Mouse (Mus musculus): ENCODE data around the gene Pef1.
A peak's percentile ranks its signal among the peaks of the same experiment; 100 is the strongest.

Gene Pef1

DNA sequence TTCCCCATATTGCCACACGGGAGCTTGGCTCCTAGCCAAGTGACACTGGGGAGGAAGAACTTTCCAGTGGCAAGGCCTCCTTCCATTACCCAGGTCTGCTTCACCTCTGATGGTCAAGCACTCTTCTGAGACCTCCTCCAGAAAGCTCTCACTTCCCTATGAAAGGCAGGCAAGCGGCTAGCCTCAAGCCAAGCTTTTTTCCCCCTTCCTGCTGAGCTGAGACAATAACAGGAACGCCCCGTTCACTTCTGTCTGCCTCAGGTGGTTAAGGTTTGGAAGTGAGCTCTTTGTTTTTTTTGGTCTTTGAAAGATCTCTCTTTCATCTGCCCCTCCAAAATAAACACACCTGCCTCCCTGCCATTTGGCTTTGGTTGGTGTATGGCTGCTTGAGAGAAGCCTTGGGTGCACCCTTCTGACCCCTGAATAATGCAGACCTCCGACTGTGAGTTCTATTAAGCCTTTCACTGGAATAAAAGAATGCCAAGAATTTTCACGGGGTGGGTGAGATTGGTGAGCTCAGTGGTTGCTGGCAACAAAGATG lies at the start of gene Pef1:
Gene Pef1 (plus strand): TSS at position 448 of the 541 bp plus-strand sequence.
- DNase-seq (ENCODE audit: low spot score): no peak

DNA sequence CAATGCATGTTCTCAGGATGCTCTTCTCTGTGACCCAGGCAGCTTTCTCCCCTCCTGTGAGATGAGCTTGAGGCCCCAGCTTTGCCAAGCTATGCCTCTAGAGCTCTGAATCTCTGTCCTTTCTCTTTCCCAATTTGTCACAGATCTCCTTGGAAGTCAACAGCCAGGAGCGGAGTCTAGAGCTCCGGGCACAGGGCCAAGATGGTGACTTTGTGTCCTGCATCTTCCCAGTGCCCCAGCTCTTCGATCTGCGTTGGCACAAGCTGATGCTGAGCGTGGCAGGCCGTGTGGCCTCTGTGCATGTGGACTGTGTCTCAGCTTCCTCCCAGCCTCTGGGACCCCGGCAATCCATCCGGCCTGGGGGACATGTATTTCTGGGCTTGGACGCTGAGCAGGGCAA lies 49.2 kb upstream of the Pef1 start:
- DNase-seq (ENCODE audit: low spot score): no peak

DNA sequence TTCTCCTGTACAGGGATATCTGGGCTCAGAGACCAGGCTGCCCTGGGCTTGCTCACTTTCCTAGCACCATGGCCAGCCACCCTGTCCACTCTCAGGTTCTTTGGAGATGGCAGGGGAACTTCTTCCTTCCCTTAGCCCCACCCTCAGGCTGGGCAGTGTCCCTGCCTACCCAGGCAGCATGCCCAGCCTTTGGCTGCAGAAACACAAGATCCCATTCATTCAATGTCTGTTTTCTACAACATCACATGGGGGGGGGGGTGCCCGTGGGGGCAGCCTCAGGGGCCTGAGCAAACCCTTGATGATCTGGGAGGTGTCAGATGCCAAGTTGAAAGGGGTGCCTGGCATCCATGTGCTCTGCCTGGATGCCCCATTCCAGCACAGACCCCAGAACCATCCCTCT lies 47.6 kb upstream of the Pef1 start:
- DNase-seq (ENCODE audit: low spot score): no peak

DNA sequence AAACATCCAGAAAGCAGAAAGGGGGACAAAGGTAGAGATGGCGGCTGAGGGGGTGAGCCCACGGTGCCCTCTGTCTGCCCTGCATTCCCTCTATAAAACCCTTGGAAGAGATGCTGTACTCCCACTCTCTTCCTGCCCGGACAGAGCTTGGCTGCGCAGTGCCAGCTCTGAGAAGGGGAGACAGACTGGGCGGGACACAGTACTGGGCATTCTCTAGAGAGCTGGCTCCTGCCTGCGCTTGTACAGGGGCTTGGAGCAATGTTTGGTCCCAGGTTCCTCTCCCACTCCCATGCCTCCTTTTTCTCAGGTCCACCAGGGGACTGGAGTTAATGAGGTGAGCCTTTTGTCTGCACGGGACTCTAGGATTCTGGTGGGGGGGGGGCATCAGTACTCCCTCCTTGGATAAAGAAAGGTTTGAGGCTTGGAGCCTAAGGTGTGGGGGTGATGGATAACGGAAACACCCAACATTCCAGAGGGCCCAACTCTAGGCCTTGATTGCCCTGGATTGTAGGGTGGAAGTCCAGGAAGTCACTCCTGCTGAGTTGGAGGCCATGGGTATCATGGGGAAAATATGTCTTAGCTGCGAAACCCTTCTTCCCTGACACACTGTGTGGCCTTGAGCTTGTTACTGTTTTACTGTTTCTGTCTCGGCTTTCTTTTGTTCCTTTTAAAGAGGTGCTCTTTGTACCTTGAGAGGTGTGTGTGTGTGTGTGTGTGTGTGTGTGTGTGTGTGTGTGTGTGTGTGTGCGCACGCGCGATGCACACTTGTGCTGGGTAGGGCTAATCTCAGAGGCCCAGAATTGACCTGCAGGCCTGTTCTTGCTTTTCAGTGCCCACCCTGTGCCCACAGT lies 47.0 kb upstream of the Pef1 start:
- DNase-seq (ENCODE audit: low spot score): no peak

- DNase-seq (ENCODE audit: low spot score): no peak
These were observed 46.4 kb upstream of the Pef1 start for GRCm38 (mm10) chr4:130056011-130056322.

DNA sequence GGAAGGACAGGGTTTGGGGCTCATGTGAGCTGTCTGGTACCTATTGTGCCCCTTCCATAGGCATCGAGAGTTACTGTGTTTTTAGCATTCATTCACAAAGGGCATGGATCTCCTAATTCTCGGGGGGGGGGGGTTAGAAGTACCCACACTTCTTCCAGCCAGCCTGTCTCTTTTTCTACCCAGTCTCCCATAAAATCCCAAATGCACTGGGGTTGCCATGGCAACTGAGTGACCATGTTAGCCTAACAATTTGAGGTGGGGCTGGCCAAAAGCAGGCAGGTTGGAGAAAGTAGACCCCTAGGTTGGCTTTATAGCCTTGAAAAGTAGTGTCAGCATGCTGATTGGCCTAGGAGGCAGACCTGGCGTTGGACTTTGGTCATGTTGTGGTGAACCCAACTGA lies 45.9 kb upstream of the Pef1 start:
- no peak for DNase-seq (ENCODE audit: low spot score)

DNA sequence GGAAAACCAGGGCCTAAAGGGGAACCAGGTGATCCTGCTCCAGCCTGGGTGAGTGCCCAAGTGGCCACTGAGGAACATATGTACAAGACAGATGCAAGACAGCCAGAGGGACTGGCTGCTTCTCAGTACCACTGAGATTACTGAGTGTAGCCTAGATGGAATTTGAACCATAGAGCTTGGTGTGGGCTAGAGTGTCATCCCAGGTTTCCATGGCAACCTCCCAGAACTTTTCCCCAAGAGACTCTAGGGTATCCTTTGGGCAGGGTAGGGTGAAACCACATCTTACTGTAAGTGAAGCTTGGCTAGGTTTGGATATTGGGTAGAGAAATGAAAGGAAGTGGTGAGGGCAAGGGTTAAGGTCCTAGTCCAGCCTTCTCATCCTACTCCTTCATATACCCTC lies 41.4 kb upstream of the Pef1 start:
- DNase-seq (ENCODE audit: low spot score): no peak

GRCm38 (mm10) chr4:130063191-130063590 lies 39.2 kb upstream of the Pef1 start:
- no peak for DNase-seq (ENCODE audit: low spot score)

DNA sequence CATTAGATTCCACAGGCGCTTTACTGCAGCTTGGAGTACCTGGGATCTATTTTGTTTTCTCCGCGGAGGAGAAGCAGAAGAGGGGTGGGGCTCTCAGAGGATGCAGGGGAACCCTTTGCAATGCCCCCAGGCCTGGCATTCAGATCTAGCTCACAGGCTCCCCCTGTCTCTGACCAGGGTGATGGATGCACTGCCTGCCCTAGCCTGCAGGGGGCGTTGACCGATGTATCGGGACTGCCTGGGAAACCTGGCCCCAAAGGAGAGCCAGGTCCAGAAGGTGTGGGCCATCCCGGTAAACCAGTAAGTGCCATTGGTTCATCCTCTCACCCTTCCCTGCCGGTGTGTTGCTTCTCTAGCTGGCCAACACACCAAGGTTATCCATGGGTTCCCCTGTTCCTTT lies 35.5 kb upstream of the Pef1 start:
- DNase-seq (ENCODE audit: low spot score): no peak

DNA sequence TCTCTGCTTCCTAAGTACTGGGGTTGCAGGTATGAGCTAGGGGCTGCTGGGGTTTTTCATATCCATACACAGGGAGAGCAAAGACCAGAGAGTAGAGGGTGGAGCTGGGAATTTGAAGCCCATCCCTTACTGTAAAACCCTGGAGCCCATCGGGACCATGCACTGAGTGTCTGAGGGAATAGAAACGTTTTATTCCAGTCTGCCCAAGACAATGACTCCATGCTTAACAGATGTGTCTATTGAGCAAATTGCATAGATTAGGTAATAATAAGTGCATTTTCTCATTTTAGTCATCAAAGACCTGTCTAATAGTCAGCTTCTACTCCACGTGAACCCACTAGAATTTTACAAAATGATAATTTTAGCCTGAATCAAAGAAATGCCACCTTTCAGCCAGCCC lies 31.8 kb upstream of the Pef1 start:
- no peak for DNase-seq (ENCODE audit: low spot score)

GRCm38 (mm10) chr4:130071758-130072157 lies 30.6 kb upstream of the Pef1 start:
- no peak for DNase-seq (ENCODE audit: low spot score)

DNA sequence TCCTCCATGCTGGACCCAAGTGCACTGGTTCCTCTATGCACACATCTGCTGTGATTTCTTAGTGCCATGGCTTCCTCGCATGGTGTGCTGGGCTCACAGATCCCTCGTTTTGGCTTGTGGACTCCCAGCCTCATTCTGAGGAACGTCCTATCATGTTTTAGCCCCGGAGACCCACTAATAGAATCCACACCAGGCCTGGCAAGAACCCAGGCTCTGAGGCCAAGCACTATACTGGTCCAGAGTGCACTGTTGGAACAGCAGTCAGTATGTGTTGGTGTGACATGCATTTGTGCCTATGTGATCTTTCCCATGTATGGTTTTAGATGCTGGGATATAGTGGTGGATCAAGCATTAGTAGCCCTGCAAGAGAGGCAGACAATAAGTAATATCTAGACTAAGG lies 29.0 kb upstream of the Pef1 start:
- DNase-seq (ENCODE audit: low spot score): no peak

DNA sequence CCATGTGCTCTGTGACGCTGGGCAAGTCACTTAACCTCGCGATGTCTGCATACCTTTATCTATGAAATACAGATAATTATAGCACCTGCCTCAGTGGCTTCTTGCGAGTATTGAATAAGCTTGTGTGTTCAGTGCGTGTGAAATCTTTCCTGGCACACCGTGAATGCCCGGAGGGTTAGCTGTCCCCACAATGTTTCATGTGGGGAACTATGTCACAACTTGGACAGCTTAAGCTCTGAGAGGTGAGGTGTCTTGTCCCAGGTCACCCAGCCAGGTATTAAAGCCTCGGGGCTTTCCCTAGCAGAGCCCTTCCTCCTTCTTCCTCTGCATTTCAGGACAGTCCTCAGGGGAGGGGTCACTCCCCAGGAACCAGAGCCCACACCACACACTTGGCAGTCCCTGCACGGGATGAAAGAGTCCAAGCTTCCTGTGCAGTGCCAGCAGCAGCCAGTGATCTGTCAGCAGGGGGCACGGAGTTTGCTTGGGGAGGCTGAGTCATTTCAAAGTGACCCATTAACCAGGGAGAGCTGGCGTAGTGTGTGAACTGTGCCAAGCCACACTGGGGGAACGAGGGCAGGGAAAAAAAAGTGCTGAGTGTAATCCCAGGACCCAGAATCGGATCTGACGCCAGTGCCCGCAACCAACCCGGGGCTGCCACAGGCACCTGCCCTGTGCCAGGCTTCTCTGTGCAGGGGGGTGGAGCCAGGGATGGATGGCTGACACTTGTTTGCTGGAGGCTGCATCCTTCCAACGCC lies 27.4 kb upstream of the Pef1 start:
- DNase-seq (ENCODE audit: low spot score): no peak

- no peak for DNase-seq (ENCODE audit: low spot score)
These were observed 25.5 kb upstream of the Pef1 start for GRCm38 (mm10) chr4:130076856-130077255.

DNA sequence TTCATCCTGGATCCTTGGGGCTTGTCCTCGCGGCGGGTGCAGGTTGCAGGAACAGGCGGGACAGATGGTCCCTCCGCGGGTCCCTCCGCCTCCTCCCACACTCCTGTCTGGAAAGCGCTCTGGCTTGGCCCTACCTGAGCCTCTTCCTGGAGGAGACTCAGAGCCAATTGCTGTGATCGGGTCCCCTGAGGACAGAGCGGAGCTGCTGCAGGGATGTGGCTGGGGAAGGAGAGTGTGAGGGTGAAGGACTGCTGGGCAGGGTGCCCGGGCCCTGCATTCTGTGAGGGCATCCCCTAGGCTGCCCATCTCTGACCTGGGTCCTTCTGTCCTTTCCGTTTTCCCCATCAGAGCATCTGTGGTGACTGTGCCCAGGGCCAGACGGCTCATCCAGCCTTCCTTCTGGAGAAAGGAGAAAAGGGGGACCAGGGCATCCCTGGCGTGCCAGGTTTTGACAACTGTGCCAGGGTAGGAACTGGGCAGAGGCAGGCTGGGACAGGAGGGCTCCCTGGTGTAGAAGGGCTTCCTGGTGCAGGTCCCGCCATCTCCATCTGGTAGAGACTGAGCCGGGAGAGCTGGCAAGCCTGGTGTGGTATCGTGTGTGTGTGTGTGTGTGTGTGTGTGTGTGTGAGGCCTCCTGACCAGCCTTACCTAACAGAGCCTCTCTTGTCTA lies 23.4 kb upstream of the Pef1 start:
- DNase-seq (ENCODE audit: low spot score): no peak

- DNase-seq (ENCODE audit: low spot score): no peak
These were observed 22.8 kb upstream of the Pef1 start for GRCm38 (mm10) chr4:130079521-130079920.

DNA sequence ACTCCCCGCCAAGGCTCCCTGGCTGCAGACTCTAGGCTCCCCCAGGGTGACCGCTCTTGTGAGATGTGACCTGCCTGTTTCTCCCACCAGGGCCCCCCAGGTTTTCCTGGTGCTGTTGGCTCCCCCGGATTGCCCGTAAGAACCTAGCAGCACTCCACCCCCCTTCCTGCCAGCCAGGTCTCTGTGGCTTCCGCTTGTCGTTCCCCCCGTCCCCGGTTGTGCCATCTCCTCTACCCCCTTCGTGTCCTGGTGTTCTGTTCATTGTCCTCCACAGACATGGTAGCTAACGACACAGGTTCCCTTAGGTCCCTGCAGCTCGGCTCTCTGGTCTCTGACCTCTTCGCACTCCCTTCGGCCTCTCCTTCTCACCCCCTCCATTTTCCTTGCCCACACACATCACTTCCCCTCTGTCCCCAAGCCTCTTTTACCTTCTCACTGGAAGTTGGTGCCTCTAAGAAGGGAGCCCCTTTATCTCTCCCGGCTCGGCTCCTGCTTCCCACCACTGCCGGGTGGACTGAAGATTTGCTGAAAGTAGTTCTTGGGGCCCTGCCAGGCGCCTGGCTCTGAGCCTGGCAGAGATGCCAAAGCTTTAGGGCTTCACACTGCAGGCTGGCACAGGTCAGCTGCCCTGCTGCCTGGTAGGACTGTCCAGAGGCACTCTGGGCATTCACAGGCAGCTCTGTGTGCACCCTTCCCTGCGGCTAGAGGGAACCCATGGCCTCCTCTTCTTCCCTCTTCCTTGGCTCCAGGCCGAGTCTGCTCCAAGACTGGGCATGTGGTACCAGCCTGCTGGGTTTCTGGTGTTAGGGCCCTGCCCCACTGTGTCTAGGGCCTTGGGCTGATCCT lies 20.8 kb upstream of the Pef1 start:
- peak; percentile 21 for DNase-seq (ENCODE audit: low spot score)

- DNase-seq (ENCODE audit: low spot score): no peak
These were observed 20.1 kb upstream of the Pef1 start for GRCm38 (mm10) chr4:130082211-130082610.

GRCm38 (mm10) chr4:130084331-130084945 lies 17.9 kb upstream of the Pef1 start:
- no peak for DNase-seq (ENCODE audit: low spot score)

GRCm38 (mm10) chr4:130085246-130085820 lies 17.0 kb upstream of the Pef1 start:
- no peak for DNase-seq (ENCODE audit: low spot score)

- peak; percentile 95 for DNase-seq (ENCODE audit: low spot score)
These were observed 15.1 kb upstream of the Pef1 start for GRCm38 (mm10) chr4:130087293-130087692.
